Mouse (Mus musculus) intestine, embryonic 14.5 days (tissue): ENCODE data around the gene Slc22a13. TPM values are rescaled to one million over a fixed set of nuclear protein-coding genes. Genes with fewer than 3 reads are reported as not detected.
"Not testable (repeated sequence)": the region's sequence is repeated elsewhere in the genome, so short reads cannot be mapped to it uniquely, and the experiment has no call there.

Experiments
- ATAC-seq: fragments of 200-750 bp; cut with Nextera tagmentation; replicated peaks from 2 replicates; pipeline ENCODE4 v1.8.0; 2017; ENCODE audit warnings: low read depth, moderate number of reproducible peaks, moderate TSS enrichment, moderate library complexity; ENCODE audit not compliant: low FRiP score, low TSS enrichment
- DNase-seq: peaks from one replicate; pipeline ENCODE4 v3.0.0-alpha.2; 2018; ENCODE audit warnings: low spot score
- H3K27ac ChIP-seq: fragments of 300-500 bp; sonication (generic); 2 replicates; pipeline ENCODE4 v1.5.1; 2014; ENCODE audit warnings: low read depth, mild to moderate bottlenecking, control low read depth
- H3K27me3 ChIP-seq: fragments of 300-500 bp; sonication (generic); replicated peaks from 2 replicates; pipeline ENCODE4 v1.6.1; 2014; ENCODE audit warnings: low read length, control low read depth; ENCODE audit not compliant: control insufficient read depth, insufficient read depth
- H3K36me3 ChIP-seq: fragments of 300-500 bp; sonication (generic); 2 replicates; pipeline ENCODE4 v1.6.1; 2014; ENCODE audit warnings: low read length, control low read depth; ENCODE audit not compliant: control insufficient read depth, insufficient read depth
- H3K4me1 ChIP-seq: fragments of 300-500 bp; sonication (generic); replicated peaks from 2 replicates; pipeline ENCODE4 v1.6.1; 2014; ENCODE audit warnings: low read length, control low read depth, mixed read lengths; ENCODE audit not compliant: control insufficient read depth, insufficient read depth
- H3K4me2 ChIP-seq: fragments of 300-500 bp; sonication (generic); 2 replicates; pipeline ENCODE4 v1.6.1; 2014; ENCODE audit warnings: low read length
- H3K4me3 ChIP-seq: fragments of 300-500 bp; sonication (generic); 2 replicates; pipeline ENCODE4 v1.5.1; 2014; ENCODE audit warnings: low read depth, low read length, control low read depth, mixed read lengths
- H3K9ac ChIP-seq: fragments of 300-500 bp; sonication (generic); 2 replicates; pipeline ENCODE4 v1.6.1; 2014; ENCODE audit warnings: mild to moderate bottlenecking, low read length
- H3K9me3 ChIP-seq: fragments of 300-500 bp; sonication (generic); 2 replicates; pipeline ENCODE4 v1.6.1; 2016; ENCODE audit warnings: low read length, control low read depth; ENCODE audit not compliant: control insufficient read depth
- WGBS: fragments of 180-500 bp; shearing (Covaris S2); extraction: QIAGEN DNeasy Blood & Tissue Kit; methylation state at CpG from one replicate; pipeline ENCODE4 v1.1.7; 2014; 5-methylcytosine and 5-hydroxymethylcytosine counted together
- polyA plus RNA-seq: library from polyadenylated mRNA; unstranded; fragments of >200 nt; fragmentation: Nextera tagmentation; extraction: Ambion mirVana; gene quantifications from 2 replicates; pipeline ENCODE4 v1.2.1, GENCODE M21; 2014

Gene Slc22a13
- polyA plus RNA-seq, 1 experiment from 2014 or later = not detected

GRCm38 (mm10) chr9:119240286-119240997 is 31.5 kb upstream of the Slc22a13 start:
- H3K27me3 ChIP-seq = no peaks in the 10 kb centered on the region

GRCm38 (mm10) chr9:119239274-119239673 is 30.4 kb upstream of the Slc22a13 start:
- no peaks in the 10 kb centered on the region for H3K27me3 ChIP-seq
- H3K4me1 ChIP-seq = no peaks in the 10 kb centered on the region
- no peaks in the 10 kb centered on the region for H3K9me3 ChIP-seq
- 92% methylated on average over 3 of the region's 3 CpGs for WGBS
- H3K9ac ChIP-seq = no peak overlapping the region
- H3K4me3 ChIP-seq = no peak overlapping the region
- ATAC-seq (no peak), DNase-seq (no peak)
- no peak overlapping the region for H3K4me2 ChIP-seq
- no peak overlapping the region for H3K27ac ChIP-seq
- H3K36me3 ChIP-seq = peaks cover 30% of the 10 kb centered on the region

More at GRCm38 (mm10) chr9:119240286-119240997, 31.5 kb upstream of the Slc22a13 start:
- WGBS = 76% methylated on average over 10 of the region's 10 CpGs
- no peak overlapping the region for H3K9ac ChIP-seq
- H3K4me2 ChIP-seq = no peak overlapping the region
- no peaks in the 10 kb centered on the region for H3K4me1 ChIP-seq
- no peak overlapping the region for H3K4me3 ChIP-seq
- DNase-seq = no peak
- no peak overlapping the region for H3K27ac ChIP-seq
- H3K9me3 ChIP-seq = no peaks in the 10 kb centered on the region
- ATAC-seq = no peak
- peaks cover 38% of the 10 kb centered on the region for H3K36me3 ChIP-seq

GRCm38 (mm10) chr9:119238796-119239195 is 29.9 kb upstream of the Slc22a13 start:
- WGBS = 92% methylated on average over 4 of the region's 4 CpGs
- no peak for ATAC-seq
- no peak overlapping the region for H3K4me2 ChIP-seq

GRCm38 (mm10) chr9:119231552-119231951 is 22.7 kb upstream of the Slc22a13 start:
- Histone ChIP-seq H3K4me1 (no peaks in the 10 kb centered on the region), H3K27ac (no peak overlapping the region), H3K36me3 (no peaks in the 10 kb centered on the region), H3K9me3 (no peaks in the 10 kb centered on the region), H3K9ac (no peak overlapping the region), H3K4me2 (no peak overlapping the region), H3K27me3 (no peaks in the 10 kb centered on the region), H3K4me3 (no peak overlapping the region)
- ATAC-seq (no peak), DNase-seq (no peak)
- WGBS = 83% methylated on average over 6 of the region's 7 CpGs

More at GRCm38 (mm10) chr9:119238796-119239195, 29.9 kb upstream of the Slc22a13 start:
- H3K27me3 ChIP-seq = no peaks in the 10 kb centered on the region
- H3K9me3 ChIP-seq = no peaks in the 10 kb centered on the region
- H3K9ac ChIP-seq = no peak overlapping the region
- H3K4me1 ChIP-seq = no peaks in the 10 kb centered on the region
- no peak overlapping the region for H3K27ac ChIP-seq
- peaks cover 30% of the 10 kb centered on the region for H3K36me3 ChIP-seq
- no peak overlapping the region for H3K4me3 ChIP-seq
- no peak for DNase-seq

- ATAC-seq (no peak), DNase-seq (no peak)
- H3K36me3 ChIP-seq = no peaks in the 10 kb centered on the region
- no peak overlapping the region for H3K4me3 ChIP-seq
- no peaks in the 10 kb centered on the region for H3K9me3 ChIP-seq
- H3K27ac ChIP-seq = no peak overlapping the region
- no peak overlapping the region for H3K9ac ChIP-seq
- 84% methylated on average over 2 of the region's 2 CpGs for WGBS
- H3K4me2 ChIP-seq = no peak overlapping the region
- no peaks in the 10 kb centered on the region for H3K27me3 ChIP-seq
- H3K4me1 ChIP-seq = no peaks in the 10 kb centered on the region
Observed at GRCm38 (mm10) chr9:119230829-119231228, 21.9 kb upstream of the Slc22a13 start.

GRCm38 (mm10) chr9:119220249-119220648 is 11.4 kb upstream of the Slc22a13 start:
- Histone ChIP-seq H3K27me3 (no peaks in the 10 kb centered on the region), H3K9me3 (peaks cover 3% of the 10 kb centered on the region), H3K9ac (no peak overlapping the region), H3K4me1 (no peaks in the 10 kb centered on the region), H3K4me3 (no peak overlapping the region), H3K4me2 (no peak overlapping the region), H3K36me3 (no peaks in the 10 kb centered on the region), H3K27ac (no peak overlapping the region)
- ATAC-seq (no peak), DNase-seq (no peak)
- WGBS = 82% methylated on average over 4 of the region's 4 CpGs

- no peaks in the 10 kb centered on the region for H3K4me1 ChIP-seq
- no peaks in the 10 kb centered on the region for H3K27me3 ChIP-seq
- H3K27ac ChIP-seq = no peak overlapping the region
- DNase-seq = no peak
- peaks cover 3% of the 10 kb centered on the region; the same call in 1 of the 2 replicates for H3K9me3 ChIP-seq
- no peak overlapping the region for H3K4me3 ChIP-seq
- ATAC-seq = no peak
- no peaks in the 10 kb centered on the region for H3K36me3 ChIP-seq
- H3K4me2 ChIP-seq = no peak overlapping the region
- 82% methylated on average over 2 of the region's 2 CpGs for WGBS
- no peak overlapping the region for H3K9ac ChIP-seq
Observed at GRCm38 (mm10) chr9:119219667-119220066, 10.8 kb upstream of the Slc22a13 start.

GRCm38 (mm10) chr9:119215341-119215740 is 6.4 kb upstream of the Slc22a13 start:
- H3K27ac ChIP-seq, ATAC-seq, H3K9ac ChIP-seq, H3K27me3 ChIP-seq, H3K9me3 ChIP-seq, H3K4me2 ChIP-seq, H3K36me3 ChIP-seq, DNase-seq, H3K4me1 ChIP-seq, H3K4me3 ChIP-seq: not testable (repeated sequence)
- 75% methylated on average over 2 of the region's 2 CpGs for WGBS

- Histone ChIP-seq H3K4me2 (no peak overlapping the region), H3K36me3 (no peaks in the 10 kb centered on the region), H3K27me3 (no peaks in the 10 kb centered on the region), H3K4me3 (no peak overlapping the region), H3K9ac (no peak overlapping the region), H3K9me3 (peaks cover 3% of the 10 kb centered on the region; the same call in 1 of the 2 replicates), H3K27ac (no peak overlapping the region), H3K4me1 (no peaks in the 10 kb centered on the region)
- ATAC-seq (no peak), DNase-seq (no peak)
- 87% methylated on average over 6 of the region's 6 CpGs for WGBS
Observed at GRCm38 (mm10) chr9:119214601-119215000, 5.7 kb upstream of the Slc22a13 start.
